Mouse (Mus musculus): Measurements from ENCODE around the gene Hist1h2bg. TPM values are rescaled to one million over a fixed set of nuclear protein-coding genes. Genes with fewer than 3 reads are reported as not detected.
A peak's percentile ranks its signal among the peaks of the same experiment; 100 is the strongest.

Hist1h2bg gene
- polyA plus RNA-seq (2015; fragmentation: Nextera tagmentation; extraction: Ambion mirVana): 11.7 and 17.0 TPM in 2 replicates

- ATAC-seq (ENCODE audit: insufficient read depth, low FRiP score, low read depth): peak; percentile 88
- no peaks in the 10 kb centered on the region for H3K27me3 ChIP-seq (replicated peaks)
Measured at GRCm38 (mm10) chr13:23571022-23571503, at the start of gene Hist1h2bg, which contains the start of gene Hist1h2ae. TSS of gene Hist1h2bg (plus strand) at chr13:23571396. TSS of gene Hist1h2ae (minus strand) at chr13:23571220.

DNA sequence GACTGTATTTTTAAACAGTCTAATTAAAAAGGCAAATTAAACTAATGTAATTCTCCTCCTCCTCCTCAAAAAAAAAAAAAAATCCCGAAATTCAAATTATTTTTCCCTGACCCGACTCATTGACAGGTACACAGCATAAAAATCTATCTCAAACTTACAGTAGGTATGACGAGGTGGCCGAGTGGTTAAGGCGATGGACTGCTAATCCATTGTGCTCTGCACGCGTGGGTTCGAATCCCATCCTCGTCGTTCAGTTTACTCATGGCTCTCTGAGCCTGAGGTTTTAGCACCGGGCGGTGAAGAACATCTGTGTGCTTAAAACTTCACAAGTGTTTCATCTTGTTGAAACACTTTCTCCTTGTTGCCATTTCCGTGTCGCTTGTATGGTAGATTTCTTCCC lies 49.5 kb upstream of the Hist1h2bg start:
- H3K4me1 ChIP-seq: no peaks in the 10 kb centered on the region; the same call in 1 of the 2 replicates
- 0 out of 2 replicates have a peak, but pooled peaks have one; percentile 45 for ATAC-seq (ENCODE audit: insufficient read depth, low FRiP score, low read depth)
- no peak overlapping the region; the same call in 1 of the 2 replicates for H3K4me3 ChIP-seq (replicated peaks)
- peak overlapping the region; percentile 32 for H3K4me2 ChIP-seq
- H3K9ac ChIP-seq: no peak overlapping the region
- no peaks in the 10 kb centered on the region for H3K9me3 ChIP-seq
- under 1% methylated on average over 14 of the region's 14 CpGs for WGBS
- H3K36me3 ChIP-seq: no peaks in the 10 kb centered on the region
- H3K27me3 ChIP-seq (replicated peaks): no peaks in the 10 kb centered on the region
- H3K27ac ChIP-seq: no peak overlapping the region

More at GRCm38 (mm10) chr13:23571022-23571503, at the start of gene Hist1h2bg, which contains the start of gene Hist1h2ae:
- Histone ChIP-seq H3K4me3 (replicated peaks) (peak within 1 kb of the TSS; percentile 47), H3K36me3 (no peaks in the 10 kb centered on the region), H3K9me3 (no peaks in the 10 kb centered on the region), H3K9ac (peak within 1 kb of the TSS; percentile 41; the same call in 1 of the 2 replicates), H3K4me2 (peak within 1 kb of the TSS; percentile 61), H3K27ac (peak within 1 kb of the TSS; percentile 98), H3K4me1 (no peaks in the 10 kb centered on the region; the same call in 1 of the 2 replicates)
- 0% methylated on average over 18 of the region's 18 CpGs for WGBS

GRCm38 (mm10) chr13:23523976-23524375 lies 47.2 kb upstream of the Hist1h2bg start:
- no peak for ATAC-seq (ENCODE audit: insufficient read depth, low FRiP score, low read depth)
- Histone ChIP-seq H3K27me3 (replicated peaks) (no peaks in the 10 kb centered on the region), H3K4me1 (peaks cover 2% of the 10 kb centered on the region), H3K9ac (no peak overlapping the region), H3K9me3 (no peaks in the 10 kb centered on the region), H3K36me3 (no peaks in the 10 kb centered on the region), H3K4me3 (replicated peaks) (no peak overlapping the region), H3K27ac (no peak overlapping the region), H3K4me2 (no peak overlapping the region)
- whole genome bisulfite sequencing: 43% methylated on average over 5 of the region's 5 CpGs

GRCm38 (mm10) chr13:23524654-23525053 lies 46.5 kb upstream of the Hist1h2bg start:
- H3K4me2 ChIP-seq: no peak overlapping the region
- no peaks in the 10 kb centered on the region for H3K27me3 ChIP-seq (replicated peaks)
- no peaks in the 10 kb centered on the region for H3K36me3 ChIP-seq
- H3K9ac ChIP-seq: no peak overlapping the region
- H3K4me3 ChIP-seq (replicated peaks): no peak overlapping the region
- H3K27ac ChIP-seq: no peak overlapping the region
- H3K4me1 ChIP-seq: peaks cover 4% of the 10 kb centered on the region
- 11% methylated on average over 5 of the region's 5 CpGs for WGBS
- H3K9me3 ChIP-seq: no peaks in the 10 kb centered on the region
- no peak; the same call in 1 of the 2 replicates for ATAC-seq (ENCODE audit: insufficient read depth, low FRiP score, low read depth)

DNA sequence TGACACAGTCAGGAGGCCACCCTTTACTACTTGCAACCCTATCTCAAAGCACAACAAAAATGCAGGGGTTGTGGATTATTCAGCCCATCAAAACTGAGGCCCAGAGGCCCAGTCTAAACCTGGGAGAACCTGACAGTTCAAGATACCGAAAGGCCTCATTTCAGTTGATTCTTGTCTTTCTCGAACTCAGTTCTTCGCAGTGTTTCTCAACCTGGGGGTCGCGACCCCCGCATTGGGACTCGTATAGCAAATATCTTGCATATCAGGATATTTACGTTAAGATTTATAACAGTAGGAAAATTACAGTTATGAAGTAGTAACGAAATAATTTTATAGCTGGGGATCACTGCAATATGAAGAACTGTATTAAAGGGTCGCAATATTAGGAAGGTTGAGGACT lies 45.3 kb upstream of the Hist1h2bg start:
- Histone ChIP-seq H3K4me3 (replicated peaks) (peak overlapping the region; percentile 48), H3K27me3 (replicated peaks) (no peaks in the 10 kb centered on the region), H3K4me1 (peaks cover 4% of the 10 kb centered on the region), H3K36me3 (no peaks in the 10 kb centered on the region), H3K4me2 (peak overlapping the region; percentile 61), H3K27ac (no peak overlapping the region), H3K9ac (no peak overlapping the region), H3K9me3 (no peaks in the 10 kb centered on the region)
- no peak for ATAC-seq (ENCODE audit: insufficient read depth, low FRiP score, low read depth)
- 4% methylated on average over 10 of the region's 10 CpGs for WGBS

GRCm38 (mm10) chr13:23526312-23526711 lies 44.9 kb upstream of the Hist1h2bg start:
- WGBS: under 1% methylated on average over 17 of the region's 17 CpGs
- H3K9me3 ChIP-seq: no peaks in the 10 kb centered on the region
- H3K4me2 ChIP-seq: peak overlapping the region; percentile 61
- peaks cover 4% of the 10 kb centered on the region for H3K4me1 ChIP-seq
- peak; percentile 23; the same call in 1 of the 2 replicates for ATAC-seq (ENCODE audit: insufficient read depth, low FRiP score, low read depth)
- peak overlapping the region; percentile 48 for H3K4me3 ChIP-seq (replicated peaks)
- H3K9ac ChIP-seq: no peak overlapping the region
- peak overlapping the region; percentile 54; the same call in 1 of the 2 replicates for H3K27ac ChIP-seq
- no peaks in the 10 kb centered on the region for H3K27me3 ChIP-seq (replicated peaks)
- H3K36me3 ChIP-seq: no peaks in the 10 kb centered on the region

- no peaks in the 10 kb centered on the region for H3K9me3 ChIP-seq
- no peaks in the 10 kb centered on the region for H3K27me3 ChIP-seq (replicated peaks)
- no peak overlapping the region for H3K4me3 ChIP-seq (replicated peaks)
- no peak overlapping the region for H3K9ac ChIP-seq
- no peak overlapping the region for H3K27ac ChIP-seq
- peaks cover 13% of the 10 kb centered on the region for H3K4me1 ChIP-seq
- WGBS: 72% methylated on average over 5 of the region's 5 CpGs
- H3K36me3 ChIP-seq: no peaks in the 10 kb centered on the region
- ATAC-seq (ENCODE audit: insufficient read depth, low FRiP score, low read depth): no peak
- no peak overlapping the region for H3K4me2 ChIP-seq
Measured at GRCm38 (mm10) chr13:23529005-23529404, 42.2 kb upstream of the Hist1h2bg start.

GRCm38 (mm10) chr13:23529480-23530165 lies 41.6 kb upstream of the Hist1h2bg start:
- ATAC-seq (ENCODE audit: insufficient read depth, low FRiP score, low read depth): no peak

GRCm38 (mm10) chr13:23530181-23530900 lies 40.9 kb upstream of the Hist1h2bg start:
- WGBS: 0% methylated on average over 20 of the region's 20 CpGs

More at GRCm38 (mm10) chr13:23529480-23530165, 41.6 kb upstream of the Hist1h2bg start:
- Histone ChIP-seq H3K9me3 (no peaks in the 10 kb centered on the region), H3K36me3 (no peaks in the 10 kb centered on the region), H3K4me2 (peak overlapping the region; percentile 70), H3K4me3 (replicated peaks) (peak overlapping the region; percentile 50), H3K9ac (0 out of 2 replicates have a peak overlapping the region, but pooled peaks have one; percentile 6), H3K4me1 (peaks cover 13% of the 10 kb centered on the region), H3K27ac (peak overlapping the region; percentile 98), H3K27me3 (replicated peaks) (no peaks in the 10 kb centered on the region)
- WGBS: 17% methylated on average over 2 of the region's 2 CpGs

DNA sequence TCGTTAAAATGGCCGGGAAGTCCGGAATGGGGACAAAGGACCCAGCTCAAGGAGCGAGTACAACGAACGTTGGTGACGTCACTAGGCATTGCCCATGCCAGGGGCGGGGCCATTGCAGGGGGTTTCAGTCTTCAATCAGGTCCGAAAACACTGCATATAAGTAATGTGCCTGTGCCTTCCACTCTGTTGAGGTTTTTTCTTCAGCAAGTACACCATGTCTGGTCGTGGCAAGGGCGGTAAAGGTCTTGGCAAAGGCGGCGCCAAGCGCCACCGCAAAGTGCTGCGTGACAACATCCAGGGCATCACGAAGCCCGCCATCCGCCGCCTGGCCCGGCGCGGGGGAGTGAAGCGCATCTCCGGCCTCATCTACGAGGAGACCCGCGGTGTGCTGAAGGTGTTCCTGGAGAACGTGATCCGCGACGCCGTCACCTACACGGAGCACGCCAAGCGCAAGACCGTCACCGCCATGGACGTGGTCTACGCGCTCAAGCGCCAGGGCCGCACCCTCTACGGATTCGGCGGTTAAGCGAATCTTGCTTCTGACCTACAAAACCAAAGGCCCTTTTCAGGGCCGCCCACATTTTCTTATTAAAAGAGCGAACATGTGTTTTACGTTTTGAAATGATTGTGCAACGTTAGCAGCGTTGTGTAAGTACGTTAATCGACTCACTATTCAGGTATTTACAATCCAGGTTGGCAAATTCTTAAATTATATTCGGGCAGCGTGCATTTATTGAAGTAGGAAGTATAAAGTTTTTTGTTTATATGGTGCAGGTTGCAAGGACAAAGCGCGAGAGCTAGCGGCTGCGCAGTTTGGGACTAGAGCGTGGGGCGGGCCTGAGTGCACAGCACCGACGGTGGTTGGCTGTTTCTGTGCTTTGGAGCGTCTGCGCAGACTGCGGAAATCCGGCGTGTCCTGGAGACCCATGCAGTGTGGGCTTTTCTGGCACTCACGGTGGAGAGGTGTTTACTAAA lies 40.0 kb upstream of the Hist1h2bg start, which contains the start of gene Hist1h4h:
TSS of gene Hist1h4h (plus strand) at position 150 of the 975 bp plus-strand sequence.
- Histone ChIP-seq H3K4me3 (replicated peaks) (peak within 1 kb of the TSS; percentile 50), H3K9me3 (no peaks in the 10 kb centered on the region), H3K36me3 (no peaks in the 10 kb centered on the region), H3K4me2 (peak within 1 kb of the TSS; percentile 70), H3K4me1 (peaks cover 13% of the 10 kb centered on the region), H3K9ac (peak within 1 kb of the TSS; percentile 43; the same call in 1 of the 2 replicates), H3K27me3 (replicated peaks) (no peaks in the 10 kb centered on the region), H3K27ac (peak within 1 kb of the TSS; percentile 98)
- under 1% methylated on average over 60 of the region's 70 CpGs for WGBS
- peak; percentile 77 for ATAC-seq (ENCODE audit: insufficient read depth, low FRiP score, low read depth)

More at GRCm38 (mm10) chr13:23530181-23530900, 40.9 kb upstream of the Hist1h2bg start:
- ATAC-seq (ENCODE audit: insufficient read depth, low FRiP score, low read depth): no peak
- no peaks in the 10 kb centered on the region for H3K9me3 ChIP-seq
- no peaks in the 10 kb centered on the region for H3K27me3 ChIP-seq (replicated peaks)
- no peaks in the 10 kb centered on the region for H3K36me3 ChIP-seq
- H3K4me1 ChIP-seq: peaks cover 13% of the 10 kb centered on the region
- peak overlapping the region; percentile 43; the same call in 1 of the 2 replicates for H3K9ac ChIP-seq
- H3K27ac ChIP-seq: peak overlapping the region; percentile 98
- peak overlapping the region; percentile 50 for H3K4me3 ChIP-seq (replicated peaks)
- H3K4me2 ChIP-seq: peak overlapping the region; percentile 70
